Mouse (Mus musculus) liver, embryonic 11.5 days (tissue): ENCODE data around the gene Fut11. TPM values are rescaled to one million over a fixed set of nuclear protein-coding genes. Genes with fewer than 3 reads are reported as not detected.

Experiments
- ATAC-seq: fragments of 200-750 bp; cut with Nextera tagmentation; replicated peaks from 2 replicates; pipeline ENCODE4 v1.8.0; 2017; ENCODE audit warnings: moderate number of reproducible peaks, mild to moderate bottlenecking, moderate TSS enrichment, moderate library complexity; ENCODE audit not compliant: low FRiP score
- DNase-seq: peaks from one replicate; pipeline ENCODE4 v3.0.0-alpha.2; 2017; ENCODE audit warnings: low spot score
- H3K27ac ChIP-seq: fragments of 300-500 bp; sonication (generic); 2 replicates; pipeline ENCODE4 v1.5.1; 2014; ENCODE audit warnings: mild to moderate bottlenecking, low read depth, low read length, control low read depth
- H3K27me3 ChIP-seq: fragments of 300-500 bp; sonication (generic); replicated peaks from 2 replicates; pipeline ENCODE4 v1.6.1; 2014; ENCODE audit warnings: low read length, mixed read lengths; ENCODE audit not compliant: control insufficient read depth, insufficient read depth
- H3K36me3 ChIP-seq: fragments of 300-500 bp; sonication (generic); 2 replicates; pipeline ENCODE4 v1.6.1; 2014; ENCODE audit warnings: mild to moderate bottlenecking, low read length, moderate library complexity, mixed read lengths; ENCODE audit not compliant: control insufficient read depth, insufficient read depth
- H3K4me1 ChIP-seq: fragments of 300-500 bp; sonication (generic); replicated peaks from 2 replicates; pipeline ENCODE4 v1.6.1; 2014; ENCODE audit warnings: low read length, mixed read lengths; ENCODE audit not compliant: control insufficient read depth, insufficient read depth
- H3K4me2 ChIP-seq: fragments of 300-500 bp; sonication (generic); 2 replicates; pipeline ENCODE4 v1.6.1; 2014; ENCODE audit warnings: mild to moderate bottlenecking, control low read depth, moderate library complexity
- H3K4me3 ChIP-seq: fragments of 300-500 bp; sonication (generic); 2 replicates; pipeline ENCODE4 v1.5.1; 2014; ENCODE audit warnings: low read depth, low read length, control low read depth
- H3K9ac ChIP-seq: fragments of 300-500 bp; sonication (generic); 2 replicates; pipeline ENCODE4 v1.6.1; 2014; ENCODE audit warnings: low read depth, low read length, control low read depth
- H3K9me3 ChIP-seq: fragments of 300-500 bp; sonication (generic); 2 replicates; pipeline ENCODE4 v1.6.1; 2016; ENCODE audit warnings: low read length, inconsistent platforms, mixed read lengths; ENCODE audit not compliant: control insufficient read depth
- WGBS: fragments of 180-500 bp; shearing (Covaris S2); extraction: QIAGEN DNeasy Blood & Tissue Kit; methylation state at CpG from one replicate; pipeline ENCODE4 v1.1.7; 2014; 5-methylcytosine and 5-hydroxymethylcytosine counted together
- polyA plus RNA-seq: library from polyadenylated mRNA; unstranded; fragments of >200 nt; fragmentation: Nextera tagmentation; extraction: Ambion mirVana; gene quantifications from 2 replicates; pipeline ENCODE4 v1.2.1, GENCODE M21; 2014

The Fut11 gene
- polyA plus RNA-seq, 1 experiment from 2014 or later, result 14.9 TPM

- 95% methylated on average over 3 of the region's 3 CpGs for WGBS
- Histone ChIP-seq H3K4me2 (no peak overlapping the region), H3K9ac (no peak overlapping the region), H3K4me1 (no peaks in the 10 kb centered on the region), H3K27ac (no peak overlapping the region), H3K4me3 (no peak overlapping the region), H3K36me3 (peaks cover 79% of the 10 kb centered on the region), H3K27me3 (no peaks in the 10 kb centered on the region), H3K9me3 (no peaks in the 10 kb centered on the region)
- no peak for ATAC-seq
- no peak for DNase-seq
These were observed 8.2 kb upstream of the Fut11 start for GRCm38 (mm10) chr14:20686576-20686975.

GRCm38 (mm10) chr14:20689009-20689408, 5.8 kb upstream of the Fut11 start:
- Histone ChIP-seq H3K27ac (no peak overlapping the region), H3K27me3 (no peaks in the 10 kb centered on the region), H3K4me2 (no peak overlapping the region), H3K4me1 (peaks cover 6% of the 10 kb centered on the region; the same call in 1 of the 2 replicates), H3K4me3 (no peak overlapping the region), H3K9me3 (no peaks in the 10 kb centered on the region), H3K36me3 (peaks cover 83% of the 10 kb centered on the region), H3K9ac (no peak overlapping the region)
- WGBS, result 76% methylated on average over 2 of the region's 2 CpGs
- DNase-seq (no peak), ATAC-seq (no peak)

- Histone ChIP-seq H3K9ac (no peak overlapping the region), H3K4me2 (no peak overlapping the region), H3K4me3 (no peak overlapping the region), H3K27ac (no peak overlapping the region), H3K4me1 (peaks cover 23% of the 10 kb centered on the region), H3K9me3 (no peaks in the 10 kb centered on the region), H3K27me3 (no peaks in the 10 kb centered on the region), H3K36me3 (peaks cover 63% of the 10 kb centered on the region)
- DNase-seq, result no peak
- 90% methylated on average over 6 of the region's 6 CpGs for WGBS
- no peak for ATAC-seq
These were observed 3.0 kb upstream of the Fut11 start for GRCm38 (mm10) chr14:20691772-20692171.

GRCm38 (mm10) chr14:20693589-20694101, 1.1 kb upstream of the Fut11 start:
- Histone ChIP-seq H3K36me3 (peaks cover 52% of the 10 kb centered on the region), H3K4me3 (peak overlapping the region; percentile 73; the same call in 1 of the 2 replicates), H3K4me1 (peaks cover 37% of the 10 kb centered on the region), H3K9ac (no peak overlapping the region), H3K27me3 (no peaks in the 10 kb centered on the region), H3K9me3 (no peaks in the 10 kb centered on the region), H3K27ac (peak overlapping the region; percentile 97), H3K4me2 (peak overlapping the region; percentile 74)
- ATAC-seq (no peak), DNase-seq (no peak)
- WGBS, result 75% methylated on average over 10 of the region's 10 CpGs

- peak overlapping the region; percentile 73 for H3K4me3 ChIP-seq
- peaks cover 40% of the 10 kb centered on the region for H3K4me1 ChIP-seq
- peak overlapping the region; percentile 97 for H3K27ac ChIP-seq
- DNase-seq (no peak), ATAC-seq (peak; percentile 33)
- H3K36me3 ChIP-seq, result peaks cover 46% of the 10 kb centered on the region
- WGBS, result 45% methylated on average over 13 of the region's 13 CpGs
- no peaks in the 10 kb centered on the region for H3K27me3 ChIP-seq
- peak overlapping the region; percentile 74 for H3K4me2 ChIP-seq
- peak overlapping the region; percentile 89 for H3K9ac ChIP-seq
- no peaks in the 10 kb centered on the region for H3K9me3 ChIP-seq
These were observed 434 bp upstream of the Fut11 start for GRCm38 (mm10) chr14:20694185-20694883.

GRCm38 (mm10) chr14:20695761-20696520, 1.2 kb downstream of the Fut11 start:
- peak overlapping the region; percentile 73 for H3K4me3 ChIP-seq
- ATAC-seq, result no peak
- H3K27me3 ChIP-seq, result no peaks in the 10 kb centered on the region
- no peaks in the 10 kb centered on the region for H3K9me3 ChIP-seq
- DNase-seq, result no peak
- peak overlapping the region; percentile 89 for H3K9ac ChIP-seq
- H3K4me1 ChIP-seq, result peaks cover 51% of the 10 kb centered on the region
- 21% methylated on average over 27 of the region's 27 CpGs for WGBS
- H3K36me3 ChIP-seq, result peaks cover 33% of the 10 kb centered on the region
- peak overlapping the region; percentile 97 for H3K27ac ChIP-seq
- H3K4me2 ChIP-seq, result peak overlapping the region; percentile 74

- no peaks in the 10 kb centered on the region for H3K27me3 ChIP-seq
- ATAC-seq (no peak), DNase-seq (no peak)
- no peaks in the 10 kb centered on the region for H3K9me3 ChIP-seq
- WGBS, result 38% methylated on average over 1 of the region's 1 CpGs
- H3K27ac ChIP-seq, result no peak overlapping the region
- peak overlapping the region; percentile 25; the same call in 1 of the 2 replicates for H3K4me3 ChIP-seq
- peak overlapping the region; percentile 74 for H3K4me2 ChIP-seq
- H3K9ac ChIP-seq, result peak overlapping the region; percentile 10
- peaks cover 61% of the 10 kb centered on the region for H3K4me1 ChIP-seq
- H3K36me3 ChIP-seq, result peaks cover 23% of the 10 kb centered on the region
These were observed 2.2 kb downstream of the Fut11 start for GRCm38 (mm10) chr14:20696986-20697385.

- H3K27me3 ChIP-seq, result no peaks in the 10 kb centered on the region
- H3K4me2 ChIP-seq, result peak overlapping the region; percentile 16; the same call in 1 of the 2 replicates
- WGBS, result 60% methylated on average over 2 of the region's 2 CpGs
- H3K4me1 ChIP-seq, result peaks cover 61% of the 10 kb centered on the region
- no peak for DNase-seq
- ATAC-seq, result no peak
- no peak overlapping the region for H3K4me3 ChIP-seq
- no peak overlapping the region for H3K9ac ChIP-seq
- H3K9me3 ChIP-seq, result no peaks in the 10 kb centered on the region
- no peak overlapping the region for H3K27ac ChIP-seq
- H3K36me3 ChIP-seq, result peaks cover 12% of the 10 kb centered on the region; the same call in 1 of the 2 replicates
These were observed 3.7 kb downstream of the Fut11 start for GRCm38 (mm10) chr14:20698515-20698914.
